Mouse (Mus musculus) urinary bladder, postnatal 14 days (tissue): ENCODE results near the gene Dtymk.
"Not testable (repeated sequence)": the region's sequence is repeated elsewhere in the genome, so short reads cannot be mapped to it uniquely, and the experiment has no call there.

Source experiments
- DNase-seq: peaks from one replicate; pipeline ENCODE4 v3.0.0; 2021; ENCODE audit warnings: low spot score

Gene Dtymk

GRCm38 (mm10) chr1:93801741-93802238, at the start of gene Dtymk:
TSS of gene Dtymk (minus strand) at chr1:93801934.
- DNase-seq, result peak; percentile 93

GRCm38 (mm10) chr1:93845766-93846366, 44.1 kb upstream of the Dtymk start:
- not testable (repeated sequence) for DNase-seq

- not testable (repeated sequence) for DNase-seq
These were observed 36.8 kb upstream of the Dtymk start for GRCm38 (mm10) chr1:93838569-93838968.

GRCm38 (mm10) chr1:93837335-93837734, 35.6 kb upstream of the Dtymk start:
- DNase-seq, result no peak

- DNase-seq, result no peak
These were observed 34.8 kb upstream of the Dtymk start for GRCm38 (mm10) chr1:93836532-93836913.

GRCm38 (mm10) chr1:93835876-93836531, 34.3 kb upstream of the Dtymk start:
- no peak for DNase-seq

GRCm38 (mm10) chr1:93835211-93835610, 33.5 kb upstream of the Dtymk start:
- DNase-seq, result no peak

- DNase-seq, result no peak
These were observed 33.0 kb upstream of the Dtymk start for GRCm38 (mm10) chr1:93834671-93835150.

GRCm38 (mm10) chr1:93832754-93833360, 31.1 kb upstream of the Dtymk start:
- not testable (repeated sequence) for DNase-seq

GRCm38 (mm10) chr1:93826540-93826835, 24.8 kb upstream of the Dtymk start:
- no peak for DNase-seq

GRCm38 (mm10) chr1:93825771-93826539, 24.2 kb upstream of the Dtymk start:
- no peak for DNase-seq

- DNase-seq, result peak; percentile 94
These were observed 23.5 kb upstream of the Dtymk start for GRCm38 (mm10) chr1:93825105-93825674.

- no peak for DNase-seq
These were observed 22.9 kb upstream of the Dtymk start, which contains the start of gene D2hgdh for GRCm38 (mm10) chr1:93824609-93825008. TSS of gene D2hgdh (plus strand) at chr1:93824909.

GRCm38 (mm10) chr1:93823796-93824495, 22.2 kb upstream of the Dtymk start:
- DNase-seq, result no peak

GRCm38 (mm10) chr1:93818722-93819121, 17.0 kb upstream of the Dtymk start:
- no peak for DNase-seq

- DNase-seq, result no peak
These were observed 16.2 kb upstream of the Dtymk start for GRCm38 (mm10) chr1:93817823-93818532.

GRCm38 (mm10) chr1:93811495-93812039, 9.8 kb upstream of the Dtymk start:
- no peak for DNase-seq

- DNase-seq, result no peak
These were observed 8.3 kb upstream of the Dtymk start for GRCm38 (mm10) chr1:93810011-93810410.

- no peak for DNase-seq
These were observed 7.1 kb upstream of the Dtymk start for GRCm38 (mm10) chr1:93808871-93809270.

GRCm38 (mm10) chr1:93805221-93805951, 3.7 kb upstream of the Dtymk start:
- DNase-seq, result no peak
